Mouse (Mus musculus) lung, embryonic 14.5 days (tissue): ENCODE results near the gene Bysl. TPM values are rescaled to one million over a fixed set of nuclear protein-coding genes. Genes with fewer than 3 reads are reported as not detected.

Experiments used
- ATAC-seq: fragments of 200-750 bp; cut with Nextera tagmentation; 2 replicates; pipeline ENCODE4 v1.8.0; 2017; ENCODE audit warnings: mild to moderate bottlenecking, moderate TSS enrichment, moderate library complexity; ENCODE audit not compliant: insufficient read depth
- DNase-seq: peaks from one replicate; pipeline ENCODE4 v3.0.0-alpha.2; 2015
- H3K27ac ChIP-seq: fragments of 300-500 bp; sonication (generic); 2 replicates; pipeline ENCODE4 v1.5.1; 2014; ENCODE audit warnings: low read depth, mild to moderate bottlenecking, moderate library complexity
- H3K27me3 ChIP-seq: fragments of 300-500 bp; sonication (generic); 2 replicates; pipeline ENCODE4 v1.6.1; 2014; ENCODE audit warnings: low read length, control low read depth; ENCODE audit not compliant: insufficient read depth
- H3K36me3 ChIP-seq: fragments of 300-500 bp; sonication (generic); 2 replicates; pipeline ENCODE4 v1.6.1; 2014; ENCODE audit warnings: control low read depth; ENCODE audit not compliant: insufficient read depth
- H3K4me1 ChIP-seq: fragments of 300-500 bp; sonication (generic); 2 replicates; pipeline ENCODE4 v1.6.1; 2014; ENCODE audit warnings: antibody characterized with exemption, control low read depth; ENCODE audit not compliant: insufficient read depth
- H3K4me2 ChIP-seq: fragments of 300-500 bp; sonication (generic); 2 replicates; pipeline ENCODE4 v1.6.1; 2014; ENCODE audit warnings: mild to moderate bottlenecking
- H3K4me3 ChIP-seq: fragments of 300-500 bp; sonication (generic); 2 replicates; pipeline ENCODE4 v1.5.1; 2014; ENCODE audit warnings: low read depth, low read length
- H3K9ac ChIP-seq: fragments of 300-500 bp; sonication (generic); 2 replicates; pipeline ENCODE4 v1.6.1; 2014
- H3K9me3 ChIP-seq: fragments of 300-500 bp; sonication (generic); 2 replicates; pipeline ENCODE4 v1.6.1; 2016; ENCODE audit warnings: low read depth, low read length, control low read depth
- CTCF ChIP-seq: IDR thresholded peaks from 2 replicates; pipeline ENCODE4 v1.5.1; 2016; ENCODE audit warnings: antibody characterized with exemption, low read depth
- WGBS: fragments of 180-500 bp; shearing (Covaris S2); extraction: QIAGEN DNeasy Blood & Tissue Kit; methylation state at CpG from one replicate; pipeline ENCODE4 v1.1.7; 2014; 5-methylcytosine and 5-hydroxymethylcytosine counted together
- polyA plus RNA-seq: library from polyadenylated mRNA; unstranded; fragments of >200 nt; fragmentation: Nextera tagmentation; extraction: Ambion mirVana; gene quantifications from 2 replicates; pipeline ENCODE4 v1.2.1, GENCODE M21; 2014

Bysl gene
- polyA plus RNA-seq, 1 experiment from 2014 or later, result 25.4 TPM

DNA sequence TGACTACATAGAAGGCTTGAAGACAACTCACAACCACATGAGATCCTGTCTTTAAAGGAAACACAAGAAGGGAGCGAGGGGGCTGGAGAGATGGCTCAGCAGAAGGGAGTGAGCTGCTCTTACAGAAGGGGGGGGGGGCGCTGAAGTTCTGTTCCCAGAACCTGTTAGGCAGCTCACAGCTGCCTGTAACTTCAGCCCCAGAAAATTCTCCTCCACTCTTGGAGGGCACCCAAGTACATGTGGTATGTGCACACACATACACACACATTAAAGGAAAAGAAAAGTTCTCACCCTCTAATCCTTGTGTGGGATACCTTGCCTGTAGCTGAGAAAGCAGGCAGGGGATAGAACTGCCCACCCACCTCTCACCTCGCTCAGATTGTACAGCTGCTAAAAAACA lies 54.1 kb downstream of the Bysl start:
- Histone ChIP-seq H3K9ac (no peak overlapping the region), H3K36me3 (no peaks in the 10 kb centered on the region), H3K27me3 (no peaks in the 10 kb centered on the region), H3K4me3 (no peak overlapping the region), H3K4me1 (0 out of 2 replicates have a peak, but pooled peaks cover 2% of the 10 kb centered on the region), H3K4me2 (no peak overlapping the region), H3K9me3 (no peaks in the 10 kb centered on the region), H3K27ac (0 out of 2 replicates have a peak overlapping the region, but pooled peaks have one; percentile 52)
- ATAC-seq (peak; percentile 49; the same call in 1 of the 2 replicates), DNase-seq (peak; percentile 51)
- TF ChIP-seq CTCF, result no peak
- 50% methylated on average over 3 of the region's 3 CpGs for WGBS

GRCm38 (mm10) chr17:47554621-47555020 lies 56.7 kb downstream of the Bysl start:
- 0 out of 2 replicates have a peak, but pooled peaks cover 2% of the 10 kb centered on the region for H3K4me1 ChIP-seq
- WGBS, result 61% methylated on average over 9 of the region's 10 CpGs
- TF ChIP-seq CTCF, result no peak
- H3K36me3 ChIP-seq, result no peaks in the 10 kb centered on the region
- ATAC-seq (no peak), DNase-seq (no peak)
- no peaks in the 10 kb centered on the region for H3K9me3 ChIP-seq
- no peak overlapping the region for H3K27ac ChIP-seq
- H3K4me2 ChIP-seq, result no peak overlapping the region
- no peak overlapping the region for H3K9ac ChIP-seq
- H3K4me3 ChIP-seq, result no peak overlapping the region
- H3K27me3 ChIP-seq, result no peaks in the 10 kb centered on the region

- Histone ChIP-seq H3K4me3 (no peak overlapping the region), H3K4me1 (0 out of 2 replicates have a peak, but pooled peaks cover 2% of the 10 kb centered on the region), H3K36me3 (no peaks in the 10 kb centered on the region), H3K9ac (no peak overlapping the region), H3K27ac (no peak overlapping the region), H3K4me2 (no peak overlapping the region), H3K27me3 (no peaks in the 10 kb centered on the region), H3K9me3 (no peaks in the 10 kb centered on the region)
- no peak for TF ChIP-seq CTCF
- ATAC-seq, result no peak
- no peak for DNase-seq
Observed at GRCm38 (mm10) chr17:47552994-47553393, 58.3 kb downstream of the Bysl start.

GRCm38 (mm10) chr17:47551049-47551448 lies 60.2 kb downstream of the Bysl start:
- Histone ChIP-seq H3K36me3 (no peaks in the 10 kb centered on the region), H3K4me2 (no peak overlapping the region), H3K27me3 (no peaks in the 10 kb centered on the region), H3K27ac (no peak overlapping the region), H3K9me3 (no peaks in the 10 kb centered on the region), H3K9ac (no peak overlapping the region), H3K4me3 (no peak overlapping the region), H3K4me1 (no peaks in the 10 kb centered on the region)
- no peak for ATAC-seq
- TF ChIP-seq CTCF, result no peak
- DNase-seq, result no peak
- WGBS, result 68% methylated on average over 7 of the region's 7 CpGs

Other genes starting within 250 kb of the Bysl start
- 84.1 and 86.9 TPM in 2 replicates for gene Mrps10, start 242.6 kb downstream of the Bysl start, polyA plus RNA-seq
- 0.41 and 0.49 TPM in 2 replicates for gene Guca1b, start 226.1 kb downstream of the Bysl start, polyA plus RNA-seq
- 1.6 and 1.7 TPM in 2 replicates for gene Guca1a, start 210.9 kb downstream of the Bysl start, polyA plus RNA-seq
- gene AI661453, start 174.9 kb downstream of the Bysl start, polyA plus RNA-seq, result 2.4 TPM in 2 replicates
- gene 1700001C19Rik, start 174.1 kb downstream of the Bysl start, polyA plus RNA-seq, result 0.13 TPM in 1 of 2 replicates, not detected in the other
- 22.1 and 26.8 TPM in 2 replicates for gene Taf8, start 109.2 kb downstream of the Bysl start, polyA plus RNA-seq
- gene Ccnd3, start 106.4 kb downstream of the Bysl start, polyA plus RNA-seq, result 289 and 308 TPM in 2 replicates
- gene Med20, start 90 bp upstream of the Bysl start, polyA plus RNA-seq, result 45.5 and 49.2 TPM in 2 replicates
- 0.74 and 1.8 TPM in 2 replicates for gene Gm20517, start 97 bp upstream of the Bysl start, polyA plus RNA-seq
- gene Usp49, start 19.2 kb upstream of the Bysl start, polyA plus RNA-seq, result 5.0 and 5.6 TPM in 2 replicates
- 433 and 434 TPM in 2 replicates for gene Tomm6, start 76.9 kb upstream of the Bysl start, polyA plus RNA-seq
- 5.1 and 5.3 TPM in 2 replicates for gene Frs3, start 77.5 kb upstream of the Bysl start, polyA plus RNA-seq
- gene Gm21981, start 83.0 kb upstream of the Bysl start, polyA plus RNA-seq, result 1.1 and 1.3 TPM in 2 replicates
- 1.5 TPM in 1 of 2 replicates, not detected in the other for gene Prickle4, start 83.2 kb upstream of the Bysl start, polyA plus RNA-seq
- 7.6 and 9.1 TPM in 2 replicates for gene Pgc, start 115.3 kb upstream of the Bysl start, polyA plus RNA-seq
- gene Tfeb, start 125.5 kb upstream of the Bysl start, polyA plus RNA-seq, result 7.6 and 9.3 TPM in 2 replicates
- gene Mdfi, start 223.2 kb upstream of the Bysl start, polyA plus RNA-seq, result 38.8 and 43.6 TPM in 2 replicates